Mouse (Mus musculus): Measurements from ENCODE around the gene Kctd5. TPM values are rescaled to one million over a fixed set of nuclear protein-coding genes. Genes with fewer than 3 reads are reported as not detected.

Gene Kctd5
- 10 to 100 TPM; 34.4 to 38.7 TPM for total RNA-seq (2023)

DNA sequence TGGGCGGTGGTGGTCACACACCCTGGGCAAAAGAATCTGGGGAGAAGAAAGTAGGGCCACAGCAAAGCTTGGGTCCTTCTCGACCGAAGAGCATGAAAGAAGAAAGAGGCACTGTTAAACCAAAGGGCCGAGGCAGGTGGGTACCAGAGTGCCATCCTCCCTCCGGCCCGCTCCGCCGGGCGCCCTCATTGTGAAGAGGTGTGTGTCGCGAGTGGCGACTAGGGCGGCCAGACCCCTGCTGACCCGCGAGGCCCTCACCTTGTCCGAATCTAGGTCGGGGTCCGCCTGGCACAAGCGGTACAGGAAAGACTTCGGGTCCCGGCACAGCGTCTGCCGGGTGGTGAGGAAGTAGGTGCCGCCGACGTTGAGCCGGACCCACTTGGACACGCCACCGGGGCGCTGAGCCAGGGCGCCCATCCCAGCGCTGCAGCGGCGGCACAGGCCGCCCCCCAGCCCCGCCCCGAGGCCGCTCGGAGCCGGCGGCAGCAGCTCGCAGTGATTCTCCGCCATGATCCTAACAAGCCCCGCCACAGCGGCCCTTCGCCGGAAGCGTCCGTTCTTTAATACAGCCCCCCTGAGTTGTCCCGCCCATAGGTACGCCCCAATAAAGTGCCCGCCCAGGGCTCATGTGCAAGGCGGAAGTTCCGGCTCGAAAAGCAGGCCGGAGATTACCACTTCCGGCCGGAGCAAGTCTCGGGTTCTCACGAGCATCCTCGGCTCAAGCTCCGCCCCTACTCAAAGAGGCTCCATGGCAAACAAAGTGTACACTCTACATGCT is at the start of gene Kctd5:
Gene Kctd5 (minus strand): TSS at position 567 of the 778 bp plus-strand sequence.

DNA sequence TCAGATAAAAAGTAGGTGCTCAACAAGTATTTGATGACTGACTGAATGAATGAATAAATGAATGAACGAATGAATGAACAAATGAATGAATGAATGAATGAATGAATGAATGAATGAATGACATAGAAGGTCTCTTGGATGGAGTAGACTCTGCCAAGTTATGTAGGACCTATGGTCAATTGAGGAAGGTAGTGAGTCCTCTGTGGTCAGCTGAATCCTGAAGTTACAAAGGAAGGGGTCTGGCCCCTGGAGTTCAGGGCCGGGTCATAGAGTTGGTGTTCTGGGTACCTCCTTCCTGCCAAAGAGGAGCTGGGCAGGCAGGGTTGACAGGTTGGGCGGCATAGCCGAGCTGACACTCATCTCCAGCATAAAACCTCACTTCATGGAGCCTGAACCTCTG is 35.4 kb downstream of the Kctd5 start, which contains the start of gene Prss27:
Gene Prss27 (plus strand): TSS at position 301 of the 400 bp plus-strand sequence.

DNA sequence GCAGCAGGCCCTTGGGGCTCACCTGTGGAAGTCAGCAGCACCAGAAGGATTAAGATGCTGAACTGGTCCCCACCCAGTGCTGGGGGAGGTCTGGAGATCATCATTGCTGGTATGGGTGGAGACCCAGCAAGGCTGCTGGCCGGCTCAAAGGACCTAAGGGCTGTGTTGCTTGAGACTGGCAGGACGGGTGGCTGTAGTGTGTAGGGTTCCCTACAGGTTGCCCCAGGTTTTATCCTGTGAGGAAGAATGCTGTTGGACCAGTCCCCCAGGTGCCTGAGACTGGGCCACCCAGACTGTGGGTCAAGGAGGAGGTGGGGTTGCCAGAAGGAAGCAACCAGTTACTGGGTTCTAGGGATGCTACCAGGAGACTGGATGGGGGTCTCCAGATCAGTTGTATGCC is 75.4 kb downstream of the Kctd5 start, which contains the start of gene Prss22:
Gene Prss22 (minus strand): TSS at position 200 of the 400 bp plus-strand sequence.

Other genes with a start within 250 kb of the Kctd5 start
- 100 to 1,000 TPM; 164 to 171 TPM for gene Elob, start 244.3 kb downstream of the Kctd5 start, total RNA-seq (2023)
- gene Prss33, start 237.4 kb downstream of the Kctd5 start, total RNA-seq (2023) = not detected
- not detected for gene Prss32, start 229.6 kb downstream of the Kctd5 start, total RNA-seq (2023)
- gene Prss41, start 229.3 kb downstream of the Kctd5 start, total RNA-seq (2023) = under 1 TPM in 1 of 2 experiments, not detected in 1; 0.41 TPM
- gene Prss21, start 205.4 kb downstream of the Kctd5 start, total RNA-seq (2023) = not detected
- not detected for gene Dcpp1, start 192.6 kb downstream of the Kctd5 start, total RNA-seq (2023)
- gene Dcpp2, start 192.6 kb downstream of the Kctd5 start, total RNA-seq (2023) = not detected
- not detected for gene Dcpp3, start 156.0 kb downstream of the Kctd5 start, total RNA-seq (2023)
- not detected for gene Sbp, start 131.8 kb downstream of the Kctd5 start, total RNA-seq (2023)
- gene Sbpl, start 118.2 kb downstream of the Kctd5 start, total RNA-seq (2023) = not detected
- not detected for gene Prss30, start 92.9 kb downstream of the Kctd5 start, total RNA-seq (2023)
- not detected for gene Prss22, start 75.4 kb downstream of the Kctd5 start, total RNA-seq (2023)
- gene Prss27, start 35.3 kb downstream of the Kctd5 start, total RNA-seq (2023) = not detected
- gene Pdpk1, start 77.4 kb upstream of the Kctd5 start, total RNA-seq (2023) = 10 to 100 TPM; 67.8 to 80.7 TPM
- gene Amdhd2, start 90.3 kb upstream of the Kctd5 start, total RNA-seq (2023) = 10 to 100 TPM; 34.6 to 44.6 TPM
- gene Atp6v0c, start 96.2 kb upstream of the Kctd5 start, total RNA-seq (2023) = 100 to 1,000 TPM; 187 to 216 TPM
- 1 to 10 TPM; 1.3 to 1.6 TPM for gene Tbc1d24, start 132.1 kb upstream of the Kctd5 start, total RNA-seq (2023)
- under 1 TPM; 0.12 to 0.46 TPM for gene Ntn3, start 136.0 kb upstream of the Kctd5 start, total RNA-seq (2023)
- gene Tedc2, start 147.4 kb upstream of the Kctd5 start, total RNA-seq (2023) = 10 to 100 TPM; 11.2 to 13.8 TPM
- gene Ccnf, start 178.0 kb upstream of the Kctd5 start, total RNA-seq (2023) = 1 to 10 TPM; 8.0 to 8.6 TPM